Mouse (Mus musculus) urinary bladder, adult 2 months (tissue): ENCODE data around the gene Hs6st3. TPM values are rescaled to one million over a fixed set of nuclear protein-coding genes. Genes with fewer than 3 reads are reported as not detected.
"Not testable (repeated sequence)": the region's sequence is repeated elsewhere in the genome, so short reads cannot be mapped to it uniquely, and the experiment has no call there.

Source experiments
- DNase-seq: peaks from one replicate; pipeline ENCODE4 v3.0.0; 2022; ENCODE audit warnings: low spot score
- polyA plus RNA-seq: library from polyadenylated mRNA; depleted of rRNA; stranded (reverse); fragments of >200 nt; gene quantifications from 2 replicates; pipeline ENCODE4 v1.2.3, GENCODE M21; 2012

Gene Hs6st3
- polyA plus RNA-seq, 1 experiment: 0.07 TPM

DNA sequence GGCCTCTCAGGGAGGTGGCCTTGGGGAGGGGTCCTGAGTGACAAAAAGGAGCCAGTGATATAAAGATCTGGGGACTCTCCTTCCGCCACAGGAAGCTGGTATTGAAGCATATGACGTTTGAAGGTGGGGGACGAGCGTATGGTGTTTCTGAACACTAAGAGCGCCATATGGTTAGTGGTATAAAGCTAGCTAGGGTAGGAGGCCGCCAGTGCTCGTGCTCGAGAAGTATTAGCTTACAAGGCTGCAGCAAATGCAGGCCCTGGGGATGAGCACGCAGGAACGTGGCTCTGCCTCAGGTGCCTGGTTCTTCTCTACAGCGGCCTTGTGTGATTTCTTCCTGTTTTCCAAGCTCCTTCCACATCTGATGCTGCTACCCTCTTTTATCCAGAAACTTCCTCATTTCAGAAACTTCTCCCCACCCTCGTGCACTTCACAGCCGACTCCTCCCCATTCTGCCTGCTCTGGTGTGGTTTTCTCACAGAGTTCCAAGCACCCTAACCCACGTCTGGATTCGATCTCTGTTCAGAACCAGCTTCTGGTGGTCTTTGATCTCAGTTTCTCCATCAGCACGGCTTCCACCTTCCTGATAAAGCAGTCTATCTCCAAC is 110.0 kb downstream of the Hs6st3 start:
- DNase-seq: no peak

- DNase-seq: no peak
Measured at GRCm38 (mm10) chr14:119250353-119250752, 112.2 kb downstream of the Hs6st3 start.

DNA sequence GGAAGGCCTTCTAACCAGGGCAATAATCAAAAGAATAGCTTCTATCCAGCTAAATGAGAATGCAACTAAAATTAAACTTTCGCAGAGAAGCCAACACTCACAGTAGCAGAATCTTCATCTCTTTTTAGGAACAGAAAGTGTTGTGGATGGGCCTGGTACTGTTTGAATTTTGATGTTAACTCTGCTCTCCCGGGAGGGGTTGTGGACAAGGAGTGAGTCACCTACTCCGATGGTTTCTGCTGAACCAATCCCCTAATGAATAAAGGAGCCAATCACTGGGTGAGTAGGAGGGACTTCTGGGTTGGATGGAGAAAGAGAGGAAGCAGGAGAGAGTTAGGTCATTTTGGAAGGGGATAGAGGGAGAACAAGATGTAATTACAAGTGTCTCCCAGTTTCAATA is 117.3 kb downstream of the Hs6st3 start:
- DNase-seq: no peak

GRCm38 (mm10) chr14:119257072-119257471 is 118.9 kb downstream of the Hs6st3 start:
- no peak for DNase-seq

GRCm38 (mm10) chr14:119260176-119260962 is 122.2 kb downstream of the Hs6st3 start:
- no peak for DNase-seq

GRCm38 (mm10) chr14:119266334-119266733 is 128.2 kb downstream of the Hs6st3 start:
- no peak for DNase-seq

DNA sequence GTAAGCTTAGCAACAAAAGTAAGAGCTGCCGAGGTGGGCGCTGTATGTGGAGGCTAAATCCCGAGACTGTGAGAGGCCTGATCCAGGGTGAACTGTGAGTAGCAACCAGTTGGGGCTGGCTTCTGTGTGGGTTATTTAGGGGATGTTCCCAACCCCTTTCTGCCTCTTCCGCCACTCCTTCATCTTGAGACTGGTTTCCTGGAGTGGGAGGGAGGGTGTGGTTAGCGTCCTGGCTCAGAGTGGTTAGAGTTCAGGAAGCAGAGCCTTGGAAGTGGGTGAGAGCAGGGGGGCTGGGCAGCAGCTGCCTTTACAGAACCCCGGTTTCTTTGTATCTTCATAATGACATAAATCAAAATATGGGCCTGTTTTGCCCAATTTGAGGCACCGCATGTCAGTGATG is 134.9 kb downstream of the Hs6st3 start:
- no peak for DNase-seq

DNA sequence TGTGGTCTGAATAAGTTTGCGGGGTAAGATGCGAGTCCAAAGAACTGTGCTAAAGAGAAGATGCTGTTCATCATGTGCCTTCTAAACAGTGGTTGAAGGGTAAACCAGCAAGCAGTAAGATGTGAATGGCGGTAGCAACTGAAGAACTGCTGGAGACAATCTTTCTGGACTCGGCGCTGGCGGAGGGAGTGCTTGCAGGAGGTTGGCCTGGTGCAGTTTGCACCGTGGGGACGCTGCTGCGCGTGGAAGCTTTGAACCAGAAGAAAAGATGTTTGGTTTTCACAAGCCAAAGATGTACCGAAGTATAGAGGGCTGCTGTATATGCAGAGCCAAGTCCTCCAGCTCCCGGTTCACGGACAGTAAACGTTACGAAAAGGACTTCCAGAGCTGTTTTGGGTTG is 140.0 kb downstream of the Hs6st3 start:
- DNase-seq: not testable (repeated sequence)

GRCm38 (mm10) chr14:119283951-119284350 is 145.8 kb downstream of the Hs6st3 start:
- DNase-seq: no peak

DNA sequence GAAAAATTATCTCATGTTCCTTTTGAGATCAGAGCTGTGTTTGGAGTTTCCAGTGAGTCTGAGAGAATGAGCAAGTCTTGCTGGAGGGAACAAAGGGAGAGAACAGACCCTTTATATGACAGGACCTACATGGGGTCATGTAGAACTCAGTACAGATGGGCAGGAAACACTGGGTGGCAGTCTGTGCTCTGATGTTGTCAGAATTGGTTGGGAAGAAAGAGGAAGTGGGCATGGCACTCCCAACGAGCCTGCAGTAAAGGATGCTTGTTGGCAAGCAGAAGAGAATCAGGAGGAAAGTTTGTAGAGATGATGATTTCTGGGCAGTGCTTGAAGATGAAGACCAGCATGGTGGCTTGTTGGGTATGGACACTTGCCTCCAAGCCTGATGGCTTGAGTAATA is 151.5 kb downstream of the Hs6st3 start:
- DNase-seq: no peak

DNA sequence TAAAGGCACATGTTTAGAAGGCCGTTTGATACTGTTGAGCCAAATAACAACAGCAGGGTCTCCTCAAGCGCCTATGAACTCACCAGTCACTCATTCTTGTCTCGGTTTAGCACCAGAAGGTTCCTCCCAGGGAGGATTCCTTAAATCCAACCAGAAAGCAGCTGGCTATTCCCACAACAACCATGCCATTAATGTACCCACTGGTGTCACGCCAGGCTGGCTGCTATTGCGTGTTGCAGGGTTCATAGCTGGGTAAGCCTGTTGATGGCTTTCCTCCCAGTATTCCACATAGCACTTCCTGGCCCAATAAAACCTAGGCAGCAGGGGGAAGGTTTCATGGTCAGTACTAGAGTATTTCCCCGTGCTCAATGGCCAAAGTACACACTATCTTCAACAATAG is 155.9 kb downstream of the Hs6st3 start:
- DNase-seq: no peak

- no peak for DNase-seq
Measured at GRCm38 (mm10) chr14:119306461-119306860, 168.3 kb downstream of the Hs6st3 start.

DNA sequence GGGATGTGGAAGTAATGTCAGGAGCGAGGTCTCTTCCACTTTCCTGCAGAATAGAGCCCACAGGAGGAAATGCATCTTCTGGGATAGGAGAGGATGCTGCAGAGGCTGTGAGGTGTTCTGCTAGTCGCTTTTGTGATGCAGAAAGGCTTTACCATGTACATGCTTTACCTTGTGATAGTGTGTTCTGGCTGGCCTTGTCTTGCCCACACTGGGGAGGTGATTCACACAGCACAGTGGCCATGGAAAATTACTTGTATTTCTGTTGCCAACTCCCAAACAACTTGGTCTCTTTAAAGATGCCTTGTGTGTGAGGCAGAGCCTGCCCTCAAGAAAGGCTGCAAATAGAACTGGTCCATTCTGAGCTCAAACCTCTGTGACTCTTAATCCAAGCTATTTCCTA is 180.2 kb downstream of the Hs6st3 start:
- no peak for DNase-seq

- DNase-seq: no peak
Measured at GRCm38 (mm10) chr14:119347236-119347635, 209.1 kb downstream of the Hs6st3 start.

GRCm38 (mm10) chr14:119361414-119361813 is 223.3 kb downstream of the Hs6st3 start:
- no peak for DNase-seq

GRCm38 (mm10) chr14:119367866-119368425 is 229.8 kb downstream of the Hs6st3 start:
- no peak for DNase-seq

GRCm38 (mm10) chr14:119369274-119369673 is 231.1 kb downstream of the Hs6st3 start:
- DNase-seq: no peak

DNA sequence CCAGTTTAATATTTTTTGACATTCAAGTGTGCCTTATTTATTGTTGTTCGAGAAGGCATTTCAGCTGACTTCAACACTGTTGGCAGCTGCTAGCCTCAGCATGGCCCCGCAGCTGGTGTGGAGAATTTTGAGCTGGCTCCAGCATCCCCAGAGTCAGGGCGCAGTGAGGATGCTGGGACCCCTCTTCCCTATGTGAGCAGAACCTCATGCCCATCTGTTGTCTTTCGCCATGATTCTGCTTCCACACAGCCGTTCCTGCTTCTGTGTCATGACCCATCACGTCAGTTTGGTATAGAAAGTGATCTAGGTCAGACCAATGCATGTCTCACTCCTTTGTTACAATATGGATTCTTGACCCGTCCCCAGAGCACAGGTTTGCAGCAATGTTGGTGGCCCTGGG is 231.9 kb downstream of the Hs6st3 start:
- DNase-seq: no peak

DNA sequence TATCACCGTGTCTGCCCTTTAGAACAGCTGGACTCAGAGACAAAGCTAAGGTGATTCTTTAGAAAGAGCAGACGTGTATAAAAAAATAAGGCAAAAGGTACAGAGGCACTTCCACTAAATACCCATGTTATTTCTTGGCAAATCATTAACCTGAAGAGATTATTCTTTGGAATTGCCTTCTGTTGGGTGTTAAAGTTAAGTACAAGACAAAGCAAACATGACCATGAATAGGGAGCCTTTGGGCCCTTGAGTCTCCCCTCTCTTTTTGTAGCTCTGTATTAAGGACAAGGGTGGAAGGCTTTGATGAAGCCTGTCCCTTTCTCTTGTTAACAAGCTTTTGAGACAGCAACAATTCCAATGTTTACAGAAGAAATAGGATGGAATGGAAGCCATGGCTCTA is 241.2 kb downstream of the Hs6st3 start:
- DNase-seq: no peak

DNA sequence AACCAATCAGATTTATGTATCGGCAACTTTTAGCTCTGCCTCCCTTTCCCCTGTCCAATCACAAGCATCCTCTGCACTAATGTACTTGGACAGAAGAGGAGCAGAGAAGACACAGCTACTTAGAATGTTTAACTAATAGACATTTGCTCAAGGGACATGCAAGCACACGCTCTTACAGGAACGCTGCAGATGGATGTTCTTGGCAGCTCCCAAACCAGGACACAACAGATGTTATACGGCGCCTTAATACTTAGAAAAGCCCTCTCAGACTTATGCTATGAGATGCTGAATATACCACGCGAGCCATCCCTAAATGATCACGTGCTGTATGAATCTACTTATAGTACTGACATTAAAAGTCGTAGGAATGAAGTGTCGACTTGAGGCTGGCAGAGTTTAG is 263.5 kb downstream of the Hs6st3 start:
- DNase-seq: no peak

DNA sequence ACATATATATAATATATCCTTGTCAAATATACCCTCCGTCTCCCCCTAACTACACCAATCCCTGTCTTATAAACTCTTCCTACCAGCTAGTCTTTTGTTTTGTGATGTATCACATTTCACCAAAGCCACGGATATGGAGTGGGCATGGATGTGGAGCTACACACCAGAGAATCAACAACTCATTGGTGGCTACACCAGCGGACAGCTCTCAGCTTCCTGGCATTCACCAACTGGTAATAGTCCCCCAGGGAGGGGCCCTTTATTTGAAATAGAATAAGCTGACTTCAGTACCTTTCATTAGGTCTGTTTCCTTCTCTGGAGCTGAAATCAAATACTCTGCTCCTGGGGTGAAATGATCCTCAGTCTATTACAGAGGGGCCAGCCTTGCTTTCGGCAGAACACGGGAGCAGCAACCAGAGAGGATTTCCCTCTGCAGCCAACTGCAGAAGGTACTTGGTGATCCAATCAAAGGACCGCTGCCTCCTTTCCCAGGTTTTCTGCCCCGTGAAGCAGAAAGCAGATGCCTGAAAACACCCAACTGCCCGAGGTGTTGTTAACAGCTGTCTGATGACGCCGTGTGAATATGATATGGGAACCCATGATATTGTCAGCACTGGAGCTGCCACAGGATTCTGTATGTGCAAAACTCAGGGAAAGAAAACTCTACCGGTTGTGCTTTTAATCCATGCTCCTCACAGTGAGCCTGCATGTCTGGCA is 271.4 kb downstream of the Hs6st3 start:
- no peak for DNase-seq

- no peak for DNase-seq
Measured at GRCm38 (mm10) chr14:119422894-119423293, 284.8 kb downstream of the Hs6st3 start.

DNA sequence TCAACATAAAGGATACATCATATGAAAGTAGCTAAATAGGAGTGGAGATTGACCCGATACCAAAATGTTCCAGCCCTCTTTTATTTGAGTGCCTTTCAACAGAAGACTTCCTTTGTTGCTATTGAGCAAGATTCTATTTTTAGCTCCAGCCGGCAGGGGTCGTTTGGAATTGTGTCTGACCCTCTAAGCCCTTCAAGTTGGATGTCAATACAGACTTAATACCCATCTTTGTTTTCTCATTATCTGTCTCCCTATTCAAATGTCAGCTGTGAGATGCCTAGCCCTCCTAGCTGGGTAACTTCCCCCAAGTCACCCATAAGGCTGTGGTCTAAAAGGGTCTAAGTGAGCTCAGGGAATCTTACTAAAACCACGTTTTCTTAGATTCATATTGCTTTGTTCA is 312.3 kb downstream of the Hs6st3 start:
- DNase-seq: no peak
